Mouse (Mus musculus): ENCODE results near the gene Dpf3.

GRCm38 (mm10) chr12:83470085-83470484 is 17.4 kb downstream of the Dpf3 start:
- TF ChIP-seq CTCF (IDR thresholded peaks at IDR 0.05) (no peak), EP300 (IDR thresholded peaks at IDR 0.05) (no peak)
